Mouse (Mus musculus) liver, embryonic 13.5 days (tissue): ENCODE results near the gene Map3k5. TPM values are rescaled to one million over a fixed set of nuclear protein-coding genes. Genes with fewer than 3 reads are reported as not detected.
"Not testable (repeated sequence)": the region's sequence is repeated elsewhere in the genome, so short reads cannot be mapped to it uniquely, and the experiment has no call there.

ENCODE experiments used
- ATAC-seq: fragments of 200-750 bp; cut with Nextera tagmentation; 2 replicates; pipeline ENCODE4 v1.8.0; 2017; ENCODE audit warnings: low read depth, mild to moderate bottlenecking, moderate number of reproducible peaks, moderate library complexity
- DNase-seq: peaks from one replicate; pipeline ENCODE4 v3.0.0; 2022
- H3K27ac ChIP-seq: fragments of 300-500 bp; sonication (generic); 2 replicates; pipeline ENCODE4 v1.5.1; 2015; ENCODE audit warnings: moderate library complexity, mild to moderate bottlenecking, inconsistent platforms
- H3K27me3 ChIP-seq: fragments of 300-500 bp; sonication (generic); 2 replicates; pipeline ENCODE4 v1.6.1; 2015; ENCODE audit warnings: mild to moderate bottlenecking, inconsistent platforms
- H3K36me3 ChIP-seq: fragments of 300-500 bp; sonication (generic); 2 replicates; pipeline ENCODE4 v1.6.1; 2015; ENCODE audit warnings: mild to moderate bottlenecking, inconsistent platforms
- H3K4me1 ChIP-seq: fragments of 300-500 bp; sonication (generic); replicated peaks from 2 replicates; pipeline ENCODE4 v1.6.1; 2015; ENCODE audit warnings: inconsistent platforms
- H3K4me2 ChIP-seq: fragments of 300-500 bp; sonication (generic); 2 replicates; pipeline ENCODE4 v1.6.1; 2015; ENCODE audit warnings: inconsistent platforms, mild to moderate bottlenecking, moderate library complexity
- H3K4me3 ChIP-seq: fragments of 300-500 bp; sonication (generic); replicated peaks from 2 replicates; pipeline ENCODE4 v1.5.1; 2015; ENCODE audit warnings: mild to moderate bottlenecking, inconsistent platforms
- H3K9ac ChIP-seq: fragments of 300-500 bp; sonication (generic); 2 replicates; pipeline ENCODE4 v1.6.1; 2015; ENCODE audit warnings: mild to moderate bottlenecking, inconsistent platforms
- H3K9me3 ChIP-seq: fragments of 300-500 bp; sonication (generic); replicated peaks from 2 replicates; pipeline ENCODE4 v1.6.1; 2016; ENCODE audit warnings: inconsistent platforms
- WGBS: fragments of 180-500 bp; shearing (Covaris S2); methylation state at CpG from one replicate; pipeline ENCODE4 v1.1.7; 2015; ENCODE audit not compliant: insufficient replicate concordance; 5-methylcytosine and 5-hydroxymethylcytosine counted together
- polyA plus RNA-seq: library from polyadenylated mRNA; unstranded; fragments of >200 nt; fragmentation: Nextera tagmentation; extraction: Ambion mirVana; gene quantifications from 2 replicates; pipeline ENCODE4 v1.2.1, GENCODE M21; 2015

The Map3k5 gene
- polyA plus RNA-seq, 1 experiment from 2014 or later: 0.78 TPM

DNA sequence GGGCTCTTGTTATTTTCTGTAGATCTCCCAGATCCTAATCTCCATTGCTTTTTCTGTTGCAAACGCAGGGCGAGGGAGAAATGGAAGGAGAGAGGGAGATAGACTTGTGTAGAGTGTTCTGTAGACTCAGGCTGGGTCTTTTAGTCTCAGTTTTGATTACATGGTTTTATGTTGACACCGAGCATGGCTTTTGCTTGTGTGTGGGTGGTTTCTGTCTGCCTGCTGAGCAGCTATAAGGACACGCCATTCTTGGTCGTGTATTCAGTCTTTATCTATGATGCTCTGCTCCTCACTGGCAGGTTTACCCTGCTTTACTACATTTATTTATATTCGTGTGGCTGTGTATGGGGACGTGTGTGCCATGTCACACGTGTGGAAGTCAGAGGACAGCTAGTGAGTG, 34.2 kb downstream of the Map3k5 start:
- no peaks in the 10 kb centered on the region for H3K4me1 ChIP-seq
- ATAC-seq (no peak), DNase-seq (no peak)
- no peak overlapping the region for H3K27ac ChIP-seq
- H3K9me3 ChIP-seq: no peaks in the 10 kb centered on the region
- no peak overlapping the region for H3K4me3 ChIP-seq
- no peaks in the 10 kb centered on the region for H3K36me3 ChIP-seq
- H3K27me3 ChIP-seq: no peaks in the 10 kb centered on the region
- no peak overlapping the region for H3K9ac ChIP-seq
- H3K4me2 ChIP-seq: no peak overlapping the region
- WGBS: 62% methylated on average over 8 of the region's 8 CpGs

DNA sequence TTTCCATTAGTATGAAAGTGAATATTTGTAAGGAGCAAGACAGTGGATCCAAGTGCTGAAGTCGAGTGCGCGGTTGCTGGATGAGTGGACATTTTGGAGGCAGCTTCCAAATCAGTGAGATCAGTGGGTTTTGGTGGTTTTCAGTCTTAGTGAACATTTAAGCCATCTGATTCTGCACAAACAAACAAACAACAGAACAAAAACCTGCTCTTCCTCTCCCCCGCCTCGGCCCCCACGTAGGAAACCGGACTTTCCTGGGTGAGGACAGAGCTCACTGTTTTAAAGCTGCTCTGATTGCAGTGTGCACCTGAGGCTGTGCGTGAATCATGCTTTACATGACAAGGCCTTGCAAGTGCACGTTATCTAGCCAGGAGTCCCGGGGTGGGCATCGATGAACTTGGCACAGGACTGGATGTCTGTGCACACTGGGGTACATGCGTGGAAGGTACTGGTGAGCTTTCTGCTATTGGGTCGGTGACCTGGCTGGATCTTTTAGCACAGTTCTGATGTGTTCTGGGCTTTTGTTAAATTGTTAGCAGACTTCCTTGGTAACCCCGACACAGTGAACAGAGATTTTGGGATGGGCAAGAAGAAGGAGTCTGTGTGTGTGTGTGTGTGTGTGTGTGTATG, 35.7 kb downstream of the Map3k5 start:
- 78% methylated on average over 14 of the region's 14 CpGs for WGBS
- H3K4me3 ChIP-seq: no peak overlapping the region
- no peak overlapping the region for H3K4me2 ChIP-seq
- no peaks in the 10 kb centered on the region for H3K4me1 ChIP-seq
- H3K9ac ChIP-seq: no peak overlapping the region
- no peak for ATAC-seq
- DNase-seq: no peak
- no peaks in the 10 kb centered on the region for H3K36me3 ChIP-seq
- no peaks in the 10 kb centered on the region for H3K27me3 ChIP-seq
- H3K9me3 ChIP-seq: no peaks in the 10 kb centered on the region
- H3K27ac ChIP-seq: no peak overlapping the region

DNA sequence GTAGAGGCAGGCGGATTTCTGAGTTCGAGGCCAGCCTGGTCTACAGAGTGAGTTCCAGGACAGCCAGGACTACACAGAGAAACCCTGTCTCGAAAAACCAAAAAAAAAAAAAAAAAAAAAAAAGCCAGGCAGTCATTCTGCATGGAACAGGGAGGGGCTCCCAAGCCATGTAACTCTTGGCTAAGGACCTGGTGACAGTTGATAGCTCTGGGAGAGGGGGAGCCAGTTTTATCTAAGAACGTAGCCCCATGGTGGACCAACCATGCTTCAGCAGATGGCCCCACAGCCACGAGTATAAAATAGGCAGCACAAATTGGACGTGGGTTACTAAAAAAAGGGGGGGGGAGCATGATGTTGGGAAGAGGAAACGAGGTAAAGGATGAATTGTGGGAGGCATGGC, 37.2 kb downstream of the Map3k5 start:
- H3K9me3 ChIP-seq, H3K27ac ChIP-seq, H3K9ac ChIP-seq, H3K4me2 ChIP-seq, DNase-seq, H3K27me3 ChIP-seq, H3K4me1 ChIP-seq, H3K4me3 ChIP-seq, H3K36me3 ChIP-seq: not testable (repeated sequence)
- WGBS: 53% methylated on average over 6 of the region's 7 CpGs
- ATAC-seq: peak; percentile 77

DNA sequence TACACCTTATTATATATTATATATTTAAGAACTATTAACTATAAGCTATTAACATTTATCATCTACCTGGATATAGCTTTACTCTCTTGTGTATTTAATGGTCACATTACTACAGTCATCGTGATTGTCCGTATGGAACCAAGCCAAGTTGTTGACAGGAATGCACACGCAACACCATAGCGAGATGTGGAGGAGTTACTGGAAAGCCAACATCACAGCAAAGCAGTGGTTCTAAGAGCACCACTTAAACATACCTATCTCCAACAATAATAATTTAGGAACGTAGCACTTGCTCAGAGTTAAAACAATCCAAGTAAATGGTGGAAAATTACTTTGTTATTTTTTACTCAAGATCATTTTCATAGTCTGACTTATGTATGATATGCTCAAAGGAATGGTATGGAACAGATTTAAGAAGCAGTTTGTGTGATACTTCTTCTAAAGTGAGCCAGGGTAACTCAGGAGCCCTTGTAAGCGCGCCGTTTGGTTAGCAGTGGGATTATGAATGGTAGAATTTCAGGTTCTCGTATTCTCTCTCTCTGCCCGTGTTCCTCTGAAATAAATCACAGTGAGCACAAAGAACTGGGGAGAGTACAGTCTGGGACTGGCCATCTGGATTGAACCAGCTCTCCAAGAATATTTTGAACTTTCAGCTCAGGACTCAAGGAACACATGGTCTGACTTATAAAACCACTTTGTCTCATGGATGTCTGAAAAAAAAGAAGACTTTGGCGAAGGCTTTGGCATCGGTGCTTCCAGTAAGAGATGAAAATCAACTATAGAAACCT, 39.2 kb downstream of the Map3k5 start:
- ATAC-seq (no peak), DNase-seq (no peak)
- H3K4me1 ChIP-seq: no peaks in the 10 kb centered on the region
- 84% methylated on average over 12 of the region's 12 CpGs for WGBS
- no peak overlapping the region for H3K9ac ChIP-seq
- H3K27ac ChIP-seq: no peak overlapping the region
- H3K9me3 ChIP-seq: no peaks in the 10 kb centered on the region
- H3K27me3 ChIP-seq: no peaks in the 10 kb centered on the region
- H3K4me2 ChIP-seq: no peak overlapping the region
- no peaks in the 10 kb centered on the region for H3K36me3 ChIP-seq
- no peak overlapping the region for H3K4me3 ChIP-seq

DNA sequence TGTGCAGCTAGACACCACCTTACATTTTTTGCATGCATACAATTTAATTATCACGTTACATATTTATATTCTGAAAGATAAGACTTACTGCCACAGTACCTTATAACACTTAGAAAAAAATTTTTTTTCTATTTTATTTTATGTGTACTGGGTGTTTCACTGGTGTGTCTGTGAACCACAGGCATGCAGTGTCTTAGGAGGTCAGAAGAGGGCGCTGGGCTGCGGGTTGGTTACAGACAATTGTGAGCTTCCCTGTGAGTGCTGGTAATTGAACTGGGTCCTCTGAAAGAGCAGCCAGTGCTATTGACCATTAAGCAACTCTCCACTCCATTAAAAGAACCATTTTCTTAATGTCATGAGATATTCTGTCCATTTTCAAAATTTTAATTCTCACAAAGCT, 43.3 kb downstream of the Map3k5 start:
- ATAC-seq: no peak
- Histone ChIP-seq H3K9me3 (no peaks in the 10 kb centered on the region), H3K36me3 (no peaks in the 10 kb centered on the region), H3K27me3 (no peaks in the 10 kb centered on the region), H3K4me1 (no peaks in the 10 kb centered on the region), H3K9ac (no peak overlapping the region), H3K4me3 (no peak overlapping the region), H3K27ac (no peak overlapping the region), H3K4me2 (no peak overlapping the region)
- WGBS: 56% methylated on average over 3 of the region's 3 CpGs
- no peak for DNase-seq

DNA sequence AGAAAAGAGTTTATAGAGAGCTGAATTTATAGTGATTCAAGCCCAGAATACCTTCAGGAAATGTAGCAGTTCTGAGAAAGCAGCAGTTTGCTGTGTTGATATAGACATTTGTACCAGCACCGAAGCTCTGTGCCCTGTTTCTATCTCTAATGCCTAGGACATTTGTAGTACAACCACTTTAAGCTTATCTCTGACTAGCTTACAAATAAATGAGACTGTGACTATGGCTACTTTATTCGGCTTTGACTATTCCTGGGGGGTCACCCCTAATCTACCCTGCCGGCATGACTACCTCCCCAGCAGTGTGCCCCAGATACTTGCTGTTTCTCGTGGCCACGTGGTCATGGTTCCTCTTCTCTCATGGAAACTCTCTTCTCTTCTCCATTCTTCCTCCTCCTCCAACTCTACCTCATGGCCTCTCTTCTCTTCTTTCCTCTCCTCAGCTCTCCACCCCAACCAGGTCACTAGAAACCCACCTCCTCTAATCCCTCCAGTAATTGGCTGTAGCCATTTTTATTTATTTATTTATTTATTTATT, 44.5 kb downstream of the Map3k5 start:
- H3K9me3 ChIP-seq: no peaks in the 10 kb centered on the region
- no peak overlapping the region for H3K27ac ChIP-seq
- no peak overlapping the region for H3K9ac ChIP-seq
- DNase-seq (no peak), ATAC-seq (no peak)
- 40% methylated on average over 5 of the region's 5 CpGs for WGBS
- H3K4me1 ChIP-seq: no peaks in the 10 kb centered on the region
- H3K4me3 ChIP-seq: no peak overlapping the region
- no peaks in the 10 kb centered on the region for H3K27me3 ChIP-seq
- H3K36me3 ChIP-seq: no peaks in the 10 kb centered on the region
- H3K4me2 ChIP-seq: no peak overlapping the region

DNA sequence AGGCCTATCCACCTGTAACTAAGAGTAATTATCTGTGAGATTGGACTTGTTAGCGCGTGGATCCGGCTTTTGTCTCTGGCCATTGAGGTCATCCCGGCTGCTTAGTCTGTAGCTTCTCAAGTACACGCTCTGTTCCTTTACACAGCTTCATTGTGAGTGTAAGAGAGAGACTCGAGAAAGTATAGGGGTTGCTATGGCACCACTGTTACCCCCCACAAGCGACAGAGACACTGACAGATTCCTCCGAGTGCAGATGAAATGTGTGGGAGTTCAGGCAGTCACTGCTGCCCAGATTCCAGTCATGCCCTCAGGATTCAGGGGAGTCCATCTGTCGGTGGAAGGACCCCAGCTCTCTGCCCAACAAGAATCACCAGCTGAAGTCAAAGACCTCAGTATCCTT, 53.5 kb downstream of the Map3k5 start:
- H3K4me1 ChIP-seq: peaks cover 5% of the 10 kb centered on the region; the same call in 1 of the 2 replicates
- H3K9ac ChIP-seq: no peak overlapping the region
- H3K4me3 ChIP-seq: no peak overlapping the region
- WGBS: 68% methylated on average over 9 of the region's 9 CpGs
- H3K27me3 ChIP-seq: no peaks in the 10 kb centered on the region
- ATAC-seq (no peak), DNase-seq (no peak)
- H3K4me2 ChIP-seq: no peak overlapping the region
- H3K9me3 ChIP-seq: no peaks in the 10 kb centered on the region
- H3K27ac ChIP-seq: no peak overlapping the region
- H3K36me3 ChIP-seq: no peaks in the 10 kb centered on the region

DNA sequence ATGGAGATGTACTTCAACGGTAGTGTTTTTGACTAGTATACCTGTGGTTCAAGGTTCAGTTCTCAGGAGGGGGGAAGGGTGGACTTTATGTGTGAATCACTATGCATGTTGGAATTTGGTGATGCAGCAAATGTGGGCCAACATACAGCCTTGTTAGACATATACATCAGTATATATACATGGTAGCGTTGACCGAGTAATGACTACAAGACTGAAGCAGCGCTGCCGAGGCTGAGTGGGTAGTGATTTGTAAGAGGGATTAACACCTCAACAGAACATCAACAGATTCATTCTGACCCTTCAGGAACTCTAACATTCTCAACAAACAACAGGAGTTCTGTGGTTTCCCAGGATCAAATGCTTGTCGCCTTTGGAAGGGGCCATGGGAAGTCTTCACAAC, 55.7 kb downstream of the Map3k5 start:
- no peaks in the 10 kb centered on the region for H3K27me3 ChIP-seq

DNA sequence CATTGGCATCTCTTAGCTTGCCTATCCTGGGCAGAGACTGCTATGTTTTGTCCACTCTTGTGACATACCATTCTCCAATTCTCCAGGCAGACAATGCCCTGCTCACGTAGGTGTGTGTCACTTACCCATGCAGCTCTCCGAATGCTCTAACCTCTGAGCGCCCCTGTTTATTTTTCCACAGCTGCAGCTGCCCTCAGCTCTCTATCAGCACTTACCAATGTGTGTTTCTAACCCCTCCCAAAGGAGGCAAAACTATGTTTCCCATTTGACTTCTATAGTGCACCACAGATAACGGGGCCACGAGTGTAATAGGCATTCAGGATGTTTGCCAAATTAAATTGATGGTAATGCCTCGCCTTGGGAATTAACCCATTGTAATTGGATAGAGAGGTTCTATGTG, 56.4 kb downstream of the Map3k5 start:
- Histone ChIP-seq H3K27me3 (no peaks in the 10 kb centered on the region), H3K4me3 (no peak overlapping the region), H3K4me2 (no peak overlapping the region), H3K36me3 (no peaks in the 10 kb centered on the region), H3K4me1 (peaks cover 8% of the 10 kb centered on the region; the same call in 1 of the 2 replicates), H3K9ac (no peak overlapping the region), H3K9me3 (no peaks in the 10 kb centered on the region), H3K27ac (no peak overlapping the region)
- ATAC-seq: no peak
- WGBS: 51% methylated on average over 6 of the region's 6 CpGs
- DNase-seq: no peak

More for the DNA sequence above, 55.7 kb downstream of the Map3k5 start:
- H3K9me3 ChIP-seq: no peaks in the 10 kb centered on the region
- DNase-seq (no peak), ATAC-seq (no peak)
- 73% methylated on average over 6 of the region's 6 CpGs for WGBS
- H3K9ac ChIP-seq: no peak overlapping the region
- no peak overlapping the region for H3K4me2 ChIP-seq
- H3K4me1 ChIP-seq: peaks cover 8% of the 10 kb centered on the region; the same call in 1 of the 2 replicates
- no peak overlapping the region for H3K27ac ChIP-seq
- no peaks in the 10 kb centered on the region for H3K36me3 ChIP-seq
- no peak overlapping the region for H3K4me3 ChIP-seq

DNA sequence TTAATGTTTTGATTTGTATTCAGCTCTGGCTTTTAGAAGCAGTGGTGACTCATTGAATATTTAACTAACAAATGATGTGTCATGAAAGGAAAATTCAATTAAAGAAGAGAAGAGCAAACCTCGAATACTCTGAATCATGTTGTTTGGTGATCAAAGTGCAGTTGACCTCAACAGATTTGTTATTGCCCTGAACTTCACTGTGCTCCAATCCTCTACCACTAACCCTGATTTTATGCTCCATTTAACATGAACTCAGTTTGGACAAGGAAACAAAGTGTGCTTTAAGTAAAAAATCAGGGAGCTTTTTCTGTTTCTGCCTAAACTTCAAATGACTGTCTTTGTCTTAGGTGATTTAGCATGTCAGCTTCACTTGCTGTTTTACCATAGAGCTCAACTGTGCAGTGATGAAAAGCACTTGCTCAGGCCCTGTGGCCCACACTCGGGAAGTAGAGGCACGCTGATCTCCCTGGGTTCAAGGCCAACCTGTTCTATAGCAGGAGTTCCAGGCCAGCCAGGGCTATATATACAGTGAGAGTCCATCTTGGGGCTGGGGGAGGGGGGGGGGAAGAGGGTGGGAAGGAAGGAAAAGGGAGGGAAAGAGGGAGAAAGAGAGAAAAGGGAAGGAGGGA, 57.1 kb downstream of the Map3k5 start:
- H3K4me3 ChIP-seq: no peak overlapping the region
- ATAC-seq (no peak), DNase-seq (no peak)
- H3K4me2 ChIP-seq: no peak overlapping the region
- no peak overlapping the region for H3K27ac ChIP-seq
- H3K9ac ChIP-seq: no peak overlapping the region
- 62% methylated on average over 3 of the region's 3 CpGs for WGBS
- no peaks in the 10 kb centered on the region for H3K27me3 ChIP-seq
- H3K4me1 ChIP-seq: peaks cover 8% of the 10 kb centered on the region; the same call in 1 of the 2 replicates
- H3K36me3 ChIP-seq: no peaks in the 10 kb centered on the region
- no peaks in the 10 kb centered on the region for H3K9me3 ChIP-seq

DNA sequence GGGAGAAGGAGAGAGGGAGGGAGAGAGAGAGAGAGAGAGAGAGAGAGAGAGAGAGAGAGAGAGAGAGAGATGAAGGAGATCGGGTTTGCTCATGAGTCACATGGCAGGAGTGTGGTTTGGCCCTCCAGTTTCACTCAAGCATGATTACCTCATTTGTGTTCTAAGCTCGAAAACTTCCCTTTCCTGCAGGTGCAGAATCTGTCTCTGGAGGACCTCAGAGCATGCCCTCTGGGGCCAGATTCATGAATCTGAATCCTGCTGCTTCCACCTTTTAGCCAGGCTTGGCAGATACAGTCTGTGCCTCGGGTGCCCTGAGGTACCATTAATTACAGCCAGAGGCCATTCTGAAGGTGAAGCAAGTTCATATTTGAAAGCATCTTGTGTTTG, 57.6 kb downstream of the Map3k5 start:
- H3K4me3 ChIP-seq: no peak overlapping the region
- no peaks in the 10 kb centered on the region for H3K27me3 ChIP-seq
- ATAC-seq: no peak
- DNase-seq: no peak
- 26% methylated on average over 3 of the region's 3 CpGs for WGBS
- no peaks in the 10 kb centered on the region for H3K36me3 ChIP-seq
- H3K4me1 ChIP-seq: peaks cover 8% of the 10 kb centered on the region; the same call in 1 of the 2 replicates
- no peaks in the 10 kb centered on the region for H3K9me3 ChIP-seq
- no peak overlapping the region for H3K27ac ChIP-seq
- no peak overlapping the region for H3K4me2 ChIP-seq
- no peak overlapping the region for H3K9ac ChIP-seq
